In the genomic region with DNA sequence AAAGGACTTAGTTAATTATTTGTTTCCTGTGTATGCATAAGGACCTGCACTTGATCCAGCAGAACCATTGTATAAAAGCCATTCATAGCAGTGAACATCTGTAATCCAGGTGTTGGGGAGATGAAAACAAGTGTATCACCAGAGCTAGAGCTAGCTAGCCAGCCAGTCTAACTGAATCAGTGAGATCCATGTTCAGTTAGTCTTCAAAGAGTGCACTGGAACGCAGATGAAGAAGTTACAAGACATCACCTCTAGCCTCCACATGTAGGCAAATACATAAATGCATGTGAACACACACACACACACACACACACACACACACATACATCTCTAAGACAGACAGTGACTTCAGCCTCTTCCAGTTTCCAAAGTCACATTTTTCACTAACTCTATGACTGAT, we compare ENCODE assay signal across 28 mouse cellular contexts.
"Had no signal": no experiment of that assay in that cellular context is flagged by ENCODE, and none has a peak within 500 bp of the region (broad histone marks: within the 10 kb centered on the region; RNA-seq: fewer than 3 reads in every experiment).

No protein-coding gene starts in this region.

- H3K9ac ChIP-seq: embryonic facial prominence, embryonic 12.5 days; embryonic facial prominence, embryonic 13.5 days; embryonic facial prominence, embryonic 15.5 days; forebrain, embryonic 12.5 days; forebrain, embryonic 13.5 days; forebrain, embryonic 15.5 days; forebrain, postnatal 0 days had no signal

- H3K4me3 ChIP-seq: embryonic facial prominence, embryonic 10.5 days; embryonic facial prominence, embryonic 12.5 days; embryonic facial prominence, embryonic 13.5 days; embryonic facial prominence, embryonic 15.5 days; erythroblast, embryonic 14.5 days; forebrain, embryonic 10.5 days; forebrain, embryonic 12.5 days; forebrain, embryonic 13.5 days; forebrain, embryonic 15.5 days; gastrocnemius, adult 2 months; heart, adult 2 months had no signal

- H3K36me3 ChIP-seq: embryonic facial prominence, embryonic 10.5 days; embryonic facial prominence, embryonic 12.5 days; embryonic facial prominence, embryonic 13.5 days; embryonic facial prominence, embryonic 15.5 days; forebrain, embryonic 10.5 days; forebrain, embryonic 12.5 days; forebrain, embryonic 15.5 days had no signal

- H3K9me3 ChIP-seq: embryonic facial prominence, embryonic 10.5 days; embryonic facial prominence, embryonic 12.5 days; embryonic facial prominence, embryonic 13.5 days; embryonic facial prominence, embryonic 15.5 days; forebrain, embryonic 10.5 days; forebrain, embryonic 12.5 days; forebrain, embryonic 13.5 days; forebrain, embryonic 15.5 days had no signal

- H3K27ac ChIP-seq: embryonic facial prominence, embryonic 10.5 days; embryonic facial prominence, embryonic 12.5 days; embryonic facial prominence, embryonic 13.5 days; embryonic facial prominence, embryonic 15.5 days; forebrain, embryonic 10.5 days; forebrain, embryonic 12.5 days; forebrain, embryonic 13.5 days; forebrain, embryonic 15.5 days; gastrocnemius, adult 2 months; heart, adult 2 months had no signal

- H3K4me2 ChIP-seq: embryonic facial prominence, embryonic 12.5 days; embryonic facial prominence, embryonic 13.5 days; embryonic facial prominence, embryonic 15.5 days; forebrain, embryonic 12.5 days; forebrain, embryonic 13.5 days; forebrain, embryonic 15.5 days had no signal

- H3K27me3 ChIP-seq: embryonic facial prominence, embryonic 12.5 days; embryonic facial prominence, embryonic 13.5 days; embryonic facial prominence, embryonic 15.5 days; forebrain, embryonic 12.5 days; forebrain, embryonic 13.5 days; forebrain, embryonic 15.5 days had no signal

- DNase-seq: cerebellum, adult 2 months; cerebellum, adult 8-10 months; cerebellum, adult 9-10 months; cerebellum, adult 9-11 months; cerebellum, postnatal 10 days; cerebellum, postnatal 14 days; cerebellum, postnatal 25 days; cerebellum, postnatal 36 days; embryo, embryonic 11 days; forebrain, postnatal 0 days; gastrocnemius, adult 2 months; gastrocnemius, postnatal 10 days; gastrocnemius, postnatal 14 days; gastrocnemius, postnatal 25 days; gastrocnemius, postnatal 36 days; heart, adult 18-20 months; heart, adult 2 months had no signal

- H3K4me1 ChIP-seq: embryonic facial prominence, embryonic 12.5 days; embryonic facial prominence, embryonic 13.5 days; embryonic facial prominence, embryonic 15.5 days; forebrain, embryonic 10.5 days; forebrain, embryonic 12.5 days; forebrain, embryonic 13.5 days; forebrain, embryonic 15.5 days had no signal

- ATAC-seq: forebrain, embryonic 13.5 days; forebrain, embryonic 14.5 days; forebrain, embryonic 15.5 days; forebrain, embryonic 16.5 days; forebrain, postnatal 0 days had no signal
